Mouse (Mus musculus): ENCODE results near the gene Atg4c. TPM values are rescaled to one million over a fixed set of nuclear protein-coding genes. Genes with fewer than 3 reads are reported as not detected.

The Atg4c gene
- polyA plus RNA-seq, 1 experiment from 2014 or later: 12.9 TPM

DNA sequence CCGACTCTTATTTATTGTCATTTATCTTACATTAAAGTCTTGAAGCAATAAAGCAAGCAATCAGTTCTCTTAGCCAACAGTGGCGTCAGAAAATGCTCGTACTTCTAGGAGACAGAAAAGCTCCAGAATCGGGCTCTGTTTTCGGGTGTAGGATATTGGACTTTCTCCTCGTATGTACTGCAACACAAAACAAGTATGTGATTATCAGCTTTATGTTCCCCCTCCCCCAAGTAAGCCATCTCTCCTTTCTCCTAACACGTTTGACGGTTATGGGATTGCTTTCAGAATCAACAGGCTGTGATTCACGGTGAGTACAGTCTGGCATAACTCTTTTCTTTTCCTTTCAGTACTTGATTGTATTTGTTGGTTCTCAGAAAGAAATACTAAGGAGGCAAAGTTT lies 30.7 kb upstream of the Atg4c start:
- H3K9ac ChIP-seq (ENCODE audit: low read length): no peak overlapping the region
- ATAC-seq: no peak
- no peak overlapping the region for H3K27ac ChIP-seq (ENCODE audit: low read depth, low read length)
- peaks cover 5% of the 10 kb centered on the region for H3K4me1 ChIP-seq (ENCODE audit: control insufficient read depth, insufficient read depth, low read length)
- no peaks in the 10 kb centered on the region for H3K9me3 ChIP-seq (replicated peaks; ENCODE audit: control insufficient read depth, low read length)
- H3K36me3 ChIP-seq (ENCODE audit: control insufficient read depth, insufficient read depth, low read length): no peaks in the 10 kb centered on the region
- no peak overlapping the region for H3K4me2 ChIP-seq (ENCODE audit: low read length)
- WGBS: 34% methylated on average over 9 of the region's 9 CpGs
- H3K4me3 ChIP-seq (ENCODE audit: low read depth, low read length): no peak overlapping the region
- no peaks in the 10 kb centered on the region for H3K27me3 ChIP-seq (replicated peaks; ENCODE audit: control insufficient read depth, insufficient read depth, low read length)
- DNase-seq (ENCODE audit: low spot score): no peak

DNA sequence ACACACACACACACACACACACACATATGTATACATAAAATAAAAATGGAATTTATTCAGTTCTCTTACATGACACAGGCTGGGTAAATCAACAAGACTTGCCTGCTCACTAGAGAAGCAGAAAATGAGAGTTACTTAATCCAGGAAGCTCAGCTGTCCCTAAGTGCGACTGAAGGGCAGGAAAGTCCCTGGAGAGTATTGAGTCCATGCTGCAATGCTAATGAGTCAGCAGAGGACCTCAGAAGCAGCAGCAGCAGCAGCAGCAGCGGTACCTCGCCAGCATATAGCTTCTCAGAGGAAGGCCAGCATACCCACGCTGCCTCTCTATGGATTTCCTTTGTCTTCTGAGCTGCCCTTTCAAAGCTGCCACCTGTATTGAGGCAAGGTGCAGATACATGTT lies 30.2 kb upstream of the Atg4c start:
- peaks cover 5% of the 10 kb centered on the region for H3K4me1 ChIP-seq (ENCODE audit: control insufficient read depth, insufficient read depth, low read length)
- H3K27ac ChIP-seq (ENCODE audit: low read depth, low read length): no peak overlapping the region
- H3K9ac ChIP-seq (ENCODE audit: low read length): no peak overlapping the region
- DNase-seq (ENCODE audit: low spot score) (no peak), ATAC-seq (no peak)
- no peaks in the 10 kb centered on the region for H3K36me3 ChIP-seq (ENCODE audit: control insufficient read depth, insufficient read depth, low read length)
- no peaks in the 10 kb centered on the region for H3K27me3 ChIP-seq (replicated peaks; ENCODE audit: control insufficient read depth, insufficient read depth, low read length)
- H3K4me2 ChIP-seq (ENCODE audit: low read length): no peak overlapping the region
- H3K4me3 ChIP-seq (ENCODE audit: low read depth, low read length): no peak overlapping the region
- WGBS: 9% methylated on average over 4 of the region's 4 CpGs
- no peaks in the 10 kb centered on the region for H3K9me3 ChIP-seq (replicated peaks; ENCODE audit: control insufficient read depth, low read length)

DNA sequence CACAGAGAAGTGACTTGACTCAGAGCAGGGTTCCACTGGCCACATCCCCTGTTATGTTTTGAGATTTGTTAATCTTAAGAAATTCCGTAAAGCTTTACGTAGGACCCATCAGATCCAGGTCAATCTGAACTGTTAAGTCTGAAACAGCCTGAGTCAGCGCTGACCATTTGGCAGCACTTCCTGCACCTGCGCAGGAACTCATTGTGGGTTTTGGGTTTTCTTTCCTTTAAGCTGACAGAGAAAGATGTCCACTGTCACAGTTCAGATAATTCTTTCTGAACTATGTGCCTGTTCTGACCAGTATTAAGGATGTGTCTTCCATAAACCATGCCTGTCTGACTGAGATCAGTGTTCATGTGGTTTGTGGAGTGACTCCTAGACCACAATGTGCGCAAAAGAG lies 24.9 kb upstream of the Atg4c start:
- DNase-seq (ENCODE audit: low spot score) (no peak), ATAC-seq (no peak)
- H3K27me3 ChIP-seq (replicated peaks; ENCODE audit: control insufficient read depth, insufficient read depth, low read length): no peaks in the 10 kb centered on the region
- WGBS: 97% methylated on average over 5 of the region's 5 CpGs
- no peaks in the 10 kb centered on the region for H3K9me3 ChIP-seq (replicated peaks; ENCODE audit: control insufficient read depth, low read length)
- no peaks in the 10 kb centered on the region for H3K4me1 ChIP-seq (ENCODE audit: control insufficient read depth, insufficient read depth, low read length)
- H3K27ac ChIP-seq (ENCODE audit: low read depth, low read length): no peak overlapping the region
- no peak overlapping the region for H3K9ac ChIP-seq (ENCODE audit: low read length)
- H3K36me3 ChIP-seq (ENCODE audit: control insufficient read depth, insufficient read depth, low read length): no peaks in the 10 kb centered on the region
- no peak overlapping the region for H3K4me2 ChIP-seq (ENCODE audit: low read length)
- H3K4me3 ChIP-seq (ENCODE audit: low read depth, low read length): no peak overlapping the region

DNA sequence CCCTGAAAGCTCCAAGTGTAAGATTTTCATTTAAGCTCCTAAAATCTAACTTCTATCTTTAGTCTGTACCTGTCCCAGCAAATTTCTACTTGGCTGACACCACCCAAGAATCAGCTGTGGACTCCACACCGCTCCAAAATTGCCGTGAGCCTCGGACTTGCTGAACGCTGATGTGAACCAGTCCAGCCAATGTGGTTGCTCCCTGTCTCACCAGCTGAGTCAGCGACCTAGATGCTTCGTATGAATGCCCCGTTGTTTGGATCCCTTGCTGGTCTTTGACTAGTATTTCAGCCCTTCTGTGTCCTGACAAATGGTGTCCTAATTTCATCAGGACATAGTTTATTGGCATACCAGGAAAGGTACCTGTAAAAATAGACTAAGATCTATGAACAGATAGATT lies 19.5 kb upstream of the Atg4c start:
- Histone ChIP-seq H3K4me2 (ENCODE audit: low read length) (no peak overlapping the region), H3K36me3 (ENCODE audit: control insufficient read depth, insufficient read depth, low read length) (no peaks in the 10 kb centered on the region), H3K4me1 (ENCODE audit: control insufficient read depth, insufficient read depth, low read length) (no peaks in the 10 kb centered on the region), H3K4me3 (ENCODE audit: low read depth, low read length) (no peak overlapping the region), H3K9ac (ENCODE audit: low read length) (no peak overlapping the region), H3K27ac (ENCODE audit: low read depth, low read length) (no peak overlapping the region), H3K27me3 (replicated peaks; ENCODE audit: control insufficient read depth, insufficient read depth, low read length) (no peaks in the 10 kb centered on the region), H3K9me3 (replicated peaks; ENCODE audit: control insufficient read depth, low read length) (no peaks in the 10 kb centered on the region)
- 89% methylated on average over 7 of the region's 7 CpGs for WGBS
- ATAC-seq (no peak), DNase-seq (ENCODE audit: low spot score) (no peak)

DNA sequence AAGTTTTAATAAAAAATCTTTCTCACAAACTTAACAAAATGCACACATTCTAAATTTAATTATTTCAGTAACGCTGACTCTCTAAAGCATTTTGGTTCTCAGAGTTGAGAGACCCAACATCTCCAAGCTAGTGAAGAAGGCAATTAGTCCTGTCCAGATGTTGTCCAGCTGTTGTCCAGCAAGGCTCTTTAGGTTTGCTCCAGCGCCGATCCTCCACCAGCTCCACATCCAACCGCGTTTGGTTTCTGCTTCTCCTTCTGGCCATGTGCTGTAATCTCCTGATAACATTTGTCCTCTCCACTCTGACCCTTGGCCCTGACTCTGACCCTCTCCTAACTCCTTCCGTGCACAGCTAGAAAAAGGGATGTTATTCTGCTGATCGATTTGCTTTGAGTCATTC lies 16.9 kb upstream of the Atg4c start:
- 92% methylated on average over 7 of the region's 7 CpGs for WGBS
- Histone ChIP-seq H3K27me3 (replicated peaks; ENCODE audit: control insufficient read depth, insufficient read depth, low read length) (no peaks in the 10 kb centered on the region), H3K9ac (ENCODE audit: low read length) (no peak overlapping the region), H3K4me3 (ENCODE audit: low read depth, low read length) (no peak overlapping the region), H3K9me3 (replicated peaks; ENCODE audit: control insufficient read depth, low read length) (no peaks in the 10 kb centered on the region), H3K4me1 (ENCODE audit: control insufficient read depth, insufficient read depth, low read length) (peaks cover 2% of the 10 kb centered on the region; the same call in 1 of the 2 replicates), H3K27ac (ENCODE audit: low read depth, low read length) (no peak overlapping the region), H3K36me3 (ENCODE audit: control insufficient read depth, insufficient read depth, low read length) (no peaks in the 10 kb centered on the region), H3K4me2 (ENCODE audit: low read length) (no peak overlapping the region)
- ATAC-seq: no peak
- no peak for DNase-seq (ENCODE audit: low spot score)

DNA sequence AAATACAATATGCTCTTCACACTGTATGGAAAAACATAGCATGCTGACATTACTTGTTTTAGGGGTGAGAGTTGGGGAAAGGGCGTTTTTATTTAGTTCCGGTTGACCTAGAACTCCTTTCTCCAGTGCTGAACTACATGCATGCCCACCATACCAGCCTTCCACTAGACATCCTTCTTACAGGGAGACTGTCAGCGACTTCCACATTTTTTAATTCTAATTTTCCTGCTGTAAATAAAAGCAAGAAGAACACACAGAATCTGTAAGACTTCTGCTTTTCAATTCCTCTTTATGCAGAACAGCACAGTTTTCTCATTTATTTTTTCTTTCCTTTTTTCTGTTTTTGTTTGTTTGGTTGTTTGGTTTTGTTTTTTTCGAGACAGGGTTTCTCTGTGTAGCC lies 16.5 kb upstream of the Atg4c start:
- WGBS: 86% methylated on average over 4 of the region's 4 CpGs
- no peak overlapping the region for H3K27ac ChIP-seq (ENCODE audit: low read depth, low read length)
- no peak overlapping the region for H3K4me3 ChIP-seq (ENCODE audit: low read depth, low read length)
- H3K4me2 ChIP-seq (ENCODE audit: low read length): no peak overlapping the region
- H3K9ac ChIP-seq (ENCODE audit: low read length): no peak overlapping the region
- no peaks in the 10 kb centered on the region for H3K9me3 ChIP-seq (replicated peaks; ENCODE audit: control insufficient read depth, low read length)
- peaks cover 3% of the 10 kb centered on the region; the same call in 1 of the 2 replicates for H3K4me1 ChIP-seq (ENCODE audit: control insufficient read depth, insufficient read depth, low read length)
- no peak for DNase-seq (ENCODE audit: low spot score)
- no peaks in the 10 kb centered on the region for H3K36me3 ChIP-seq (ENCODE audit: control insufficient read depth, insufficient read depth, low read length)
- ATAC-seq: no peak
- no peaks in the 10 kb centered on the region for H3K27me3 ChIP-seq (replicated peaks; ENCODE audit: control insufficient read depth, insufficient read depth, low read length)

DNA sequence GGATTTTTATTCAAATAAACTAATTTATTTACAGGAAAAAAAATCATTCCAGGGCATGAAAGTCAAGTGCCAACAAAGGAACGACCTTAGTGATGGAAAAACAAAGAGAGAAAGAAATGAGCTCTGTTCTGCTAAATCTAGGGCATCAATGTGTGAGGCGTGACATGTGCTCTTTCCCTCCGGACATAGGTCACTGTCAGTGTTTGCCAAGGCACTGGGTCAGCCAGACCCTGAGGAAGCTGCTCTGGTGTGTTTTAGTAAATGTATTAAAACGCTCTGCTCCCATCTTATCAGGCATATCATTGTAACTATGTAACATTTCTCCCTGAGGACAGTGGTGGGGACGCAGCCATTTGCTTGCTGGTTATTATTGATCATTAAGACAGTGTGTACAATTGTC lies 14.9 kb upstream of the Atg4c start:
- Histone ChIP-seq H3K4me3 (ENCODE audit: low read depth, low read length) (no peak overlapping the region), H3K27me3 (replicated peaks; ENCODE audit: control insufficient read depth, insufficient read depth, low read length) (no peaks in the 10 kb centered on the region), H3K9me3 (replicated peaks; ENCODE audit: control insufficient read depth, low read length) (no peaks in the 10 kb centered on the region), H3K4me2 (ENCODE audit: low read length) (no peak overlapping the region), H3K27ac (ENCODE audit: low read depth, low read length) (no peak overlapping the region), H3K4me1 (ENCODE audit: control insufficient read depth, insufficient read depth, low read length) (peaks cover 3% of the 10 kb centered on the region; the same call in 1 of the 2 replicates), H3K9ac (ENCODE audit: low read length) (no peak overlapping the region), H3K36me3 (ENCODE audit: control insufficient read depth, insufficient read depth, low read length) (no peaks in the 10 kb centered on the region)
- no peak for ATAC-seq
- DNase-seq (ENCODE audit: low spot score): no peak
- 81% methylated on average over 5 of the region's 5 CpGs for WGBS

DNA sequence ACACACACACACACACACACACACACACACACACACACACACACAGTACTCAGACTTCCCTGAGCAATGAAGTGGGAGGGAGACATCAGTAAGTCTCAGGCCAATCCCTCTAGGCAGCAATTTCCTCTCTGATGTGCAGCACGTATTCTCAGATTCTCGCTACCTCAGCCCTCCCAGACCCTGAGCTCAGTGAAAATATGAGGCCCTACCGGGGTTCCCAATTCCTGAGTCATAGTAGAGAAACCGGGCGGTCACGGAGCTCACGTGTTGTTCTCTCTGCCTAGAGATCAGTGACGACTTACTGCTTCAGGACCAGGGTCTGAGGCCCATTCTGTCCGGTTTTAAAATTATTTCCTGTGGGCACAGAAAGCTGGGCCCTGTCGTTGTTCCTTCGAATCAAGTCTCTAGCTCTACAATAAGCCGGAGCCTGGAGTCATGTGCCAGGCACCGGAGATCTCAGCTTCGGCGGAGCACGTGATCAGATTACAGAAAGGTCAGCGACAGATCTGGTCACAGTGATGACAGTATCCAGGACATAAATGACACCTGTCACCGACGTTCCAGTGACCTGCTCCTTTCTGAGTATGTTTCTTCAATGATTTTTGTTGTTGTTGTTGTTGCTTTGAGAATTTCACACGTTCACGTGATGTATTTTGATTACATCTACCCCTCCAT lies 14.2 kb upstream of the Atg4c start:
- no peaks in the 10 kb centered on the region for H3K9me3 ChIP-seq (replicated peaks; ENCODE audit: control insufficient read depth, low read length)
- 59% methylated on average over 21 of the region's 21 CpGs for WGBS
- no peak overlapping the region for H3K9ac ChIP-seq (ENCODE audit: low read length)
- DNase-seq (ENCODE audit: low spot score): no peak
- H3K4me1 ChIP-seq (ENCODE audit: control insufficient read depth, insufficient read depth, low read length): peaks cover 3% of the 10 kb centered on the region; the same call in 1 of the 2 replicates
- H3K27ac ChIP-seq (ENCODE audit: low read depth, low read length): no peak overlapping the region
- no peaks in the 10 kb centered on the region for H3K36me3 ChIP-seq (ENCODE audit: control insufficient read depth, insufficient read depth, low read length)
- H3K4me2 ChIP-seq (ENCODE audit: low read length): no peak overlapping the region
- no peak overlapping the region for H3K4me3 ChIP-seq (ENCODE audit: low read depth, low read length)
- no peaks in the 10 kb centered on the region for H3K27me3 ChIP-seq (replicated peaks; ENCODE audit: control insufficient read depth, insufficient read depth, low read length)
- no peak for ATAC-seq

DNA sequence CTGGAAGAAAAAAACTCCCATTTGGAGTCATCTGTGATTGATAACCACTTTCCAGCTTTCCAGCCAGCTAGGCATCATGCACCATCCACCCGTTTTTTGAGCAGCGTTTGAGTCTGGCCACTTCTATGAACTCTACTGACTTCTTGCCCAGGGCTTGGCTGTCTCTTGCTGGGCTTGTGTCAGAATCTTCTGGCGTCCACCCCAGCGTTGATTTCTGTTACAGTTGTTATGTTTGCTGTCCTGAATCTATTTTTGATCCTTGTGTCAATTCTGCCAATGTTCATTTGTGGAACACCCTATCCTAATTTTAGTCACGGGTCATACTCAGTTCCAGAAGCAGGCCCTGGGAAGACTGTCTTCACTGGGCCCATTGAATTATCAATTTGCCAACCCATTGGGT lies 12.8 kb upstream of the Atg4c start:
- Histone ChIP-seq H3K9me3 (replicated peaks; ENCODE audit: control insufficient read depth, low read length) (no peaks in the 10 kb centered on the region), H3K9ac (ENCODE audit: low read length) (no peak overlapping the region), H3K36me3 (ENCODE audit: control insufficient read depth, insufficient read depth, low read length) (no peaks in the 10 kb centered on the region), H3K4me3 (ENCODE audit: low read depth, low read length) (no peak overlapping the region), H3K4me1 (ENCODE audit: control insufficient read depth, insufficient read depth, low read length) (peaks cover 3% of the 10 kb centered on the region; the same call in 1 of the 2 replicates), H3K27ac (ENCODE audit: low read depth, low read length) (no peak overlapping the region), H3K4me2 (ENCODE audit: low read length) (no peak overlapping the region), H3K27me3 (replicated peaks; ENCODE audit: control insufficient read depth, insufficient read depth, low read length) (no peaks in the 10 kb centered on the region)
- no peak for DNase-seq (ENCODE audit: low spot score)
- ATAC-seq: no peak
- 92% methylated on average over 5 of the region's 5 CpGs for WGBS

Measured in forebrain, embryonic 14.5 days (tissue).